Mouse (Mus musculus): Measurements from ENCODE around the gene Kctd3. TPM values are rescaled to one million over a fixed set of nuclear protein-coding genes. Genes with fewer than 3 reads are reported as not detected.
A peak's percentile ranks its signal among the peaks of the same experiment; 100 is the strongest.

Kctd3 gene
- polyA plus RNA-seq, 1 experiment = 23.4 TPM

DNA sequence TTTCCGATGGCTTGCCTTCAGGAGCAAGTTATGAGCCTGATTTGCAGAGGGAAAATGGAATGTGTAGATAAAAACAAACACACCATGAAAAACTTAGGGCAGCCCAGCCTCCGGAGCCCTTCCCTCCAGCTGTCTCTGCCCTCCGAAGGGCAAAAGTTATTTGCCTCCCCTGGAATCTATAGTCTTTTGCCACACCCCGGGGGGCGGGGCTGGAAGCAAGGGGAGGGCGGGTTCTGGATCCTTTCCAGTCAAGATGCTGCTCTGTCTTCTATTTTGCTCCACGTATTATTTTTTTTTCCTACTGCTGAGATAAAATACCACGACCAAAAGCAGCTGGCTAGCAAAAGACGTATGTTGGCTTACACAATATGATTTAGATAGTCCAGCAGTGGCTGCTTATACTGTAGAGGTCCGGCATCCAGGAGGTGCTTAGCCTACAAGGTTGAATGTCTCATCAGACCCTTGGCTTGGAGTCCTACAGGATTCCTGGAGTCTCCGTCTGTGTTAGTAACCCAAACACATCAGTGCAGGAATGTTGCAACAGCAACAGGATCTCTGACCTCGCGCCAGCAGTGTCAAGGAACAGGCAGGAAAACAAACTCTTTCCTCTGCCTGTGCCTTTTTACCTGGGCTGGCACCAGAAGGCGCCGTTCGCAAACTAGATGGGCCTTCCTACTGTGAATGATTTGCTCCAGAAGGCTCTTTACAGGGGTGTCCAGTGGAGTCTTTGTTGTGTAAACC is 5.4 kb upstream of the Kctd3 start:
- H3K9me3 ChIP-seq = no peaks in the 10 kb centered on the region
- no peak for TF ChIP-seq GATA1 (IDR thresholded peaks at IDR 0.05; ENCODE audit: borderline replicate concordance, low read length)
- TF ChIP-seq FLI1 (IDR thresholded peaks at IDR 0.05; ENCODE audit: low read length) = no peak
- H3K36me3 ChIP-seq (replicated peaks; ENCODE audit: low read length) = no peaks in the 10 kb centered on the region
- H3K27me3 ChIP-seq (replicated peaks) = peaks cover 35% of the 10 kb centered on the region
- H3K4me1 ChIP-seq = peaks cover 22% of the 10 kb centered on the region
- peak overlapping the region; percentile 69 for H3K4me3 ChIP-seq (replicated peaks)

DNA sequence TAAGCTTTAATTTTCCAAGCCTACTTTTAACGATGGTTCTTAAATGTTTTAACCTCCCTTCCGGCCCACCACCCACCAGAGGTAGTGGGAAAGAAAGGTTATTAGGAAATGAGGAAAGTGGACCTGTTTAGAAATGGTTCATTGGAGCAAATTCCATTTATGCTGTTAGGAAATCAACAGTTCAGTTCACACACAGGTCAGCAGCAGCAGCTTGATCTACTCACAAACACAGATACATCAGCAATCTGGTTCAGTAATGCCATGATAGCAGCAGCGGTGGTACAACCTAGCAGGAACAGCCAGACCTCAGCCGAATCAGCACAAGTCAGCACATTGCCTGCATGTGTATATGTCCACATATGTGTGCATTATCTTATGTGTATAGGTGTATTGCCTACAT is 3.0 kb upstream of the Kctd3 start:
- H3K9me3 ChIP-seq = no peaks in the 10 kb centered on the region
- H3K4me3 ChIP-seq (replicated peaks) = no peak overlapping the region
- no peak for TF ChIP-seq FLI1 (IDR thresholded peaks at IDR 0.05; ENCODE audit: low read length)
- no peak for TF ChIP-seq GATA1 (IDR thresholded peaks at IDR 0.05; ENCODE audit: borderline replicate concordance, low read length)
- peaks cover 33% of the 10 kb centered on the region for H3K27me3 ChIP-seq (replicated peaks)
- H3K36me3 ChIP-seq (replicated peaks; ENCODE audit: low read length) = peaks cover 3% of the 10 kb centered on the region
- peaks cover 41% of the 10 kb centered on the region for H3K4me1 ChIP-seq

DNA sequence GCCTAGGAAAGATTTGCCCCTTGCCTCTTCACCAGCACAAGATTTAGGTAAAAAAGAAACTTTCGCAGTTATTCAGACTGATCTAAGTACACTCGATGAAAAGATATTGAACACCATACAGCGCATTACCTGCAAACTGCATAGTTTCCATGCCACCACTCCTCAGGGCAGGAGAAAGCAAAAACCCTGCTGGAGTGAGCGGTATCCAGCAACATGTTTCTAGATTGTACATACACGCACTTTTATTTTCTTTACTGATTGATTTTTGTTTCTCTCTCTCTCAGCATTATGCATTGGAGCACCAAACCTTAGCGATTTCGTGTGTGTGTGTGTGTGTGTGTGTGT is 311 bp upstream of the Kctd3 start:
- H3K9me3 ChIP-seq = no peaks in the 10 kb centered on the region
- H3K4me3 ChIP-seq (replicated peaks) = peak overlapping the region; percentile 99
- H3K36me3 ChIP-seq (replicated peaks; ENCODE audit: low read length) = peaks cover 13% of the 10 kb centered on the region
- no peak for TF ChIP-seq GATA1 (IDR thresholded peaks at IDR 0.05; ENCODE audit: borderline replicate concordance, low read length)
- TF ChIP-seq FLI1 (IDR thresholded peaks at IDR 0.05; ENCODE audit: low read length) = no peak
- peaks cover 52% of the 10 kb centered on the region for H3K4me1 ChIP-seq
- H3K27me3 ChIP-seq (replicated peaks) = peaks cover 9% of the 10 kb centered on the region

DNA sequence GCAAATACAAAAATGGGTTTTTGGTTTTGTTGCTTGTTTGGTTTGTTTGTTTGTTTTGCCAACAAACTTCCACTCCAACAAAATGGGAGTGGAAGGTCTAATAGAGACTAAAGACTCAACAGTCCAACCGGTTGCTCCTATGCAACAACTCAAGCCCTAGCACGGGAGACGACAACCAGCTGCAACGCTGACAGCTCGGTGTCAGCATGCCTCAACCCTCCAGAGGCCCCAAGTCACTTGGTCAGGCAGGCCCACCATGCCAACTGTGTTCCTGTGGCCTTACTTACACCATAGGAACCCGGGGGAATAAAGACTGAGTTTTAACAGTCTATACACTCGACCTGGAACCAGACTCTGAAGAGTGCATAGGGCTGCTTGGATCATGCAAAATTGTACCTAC is 815 bp downstream of the Kctd3 start:
- Histone ChIP-seq H3K27me3 (replicated peaks) (peaks cover 5% of the 10 kb centered on the region), H3K4me1 (peaks cover 44% of the 10 kb centered on the region), H3K9me3 (no peaks in the 10 kb centered on the region), H3K36me3 (replicated peaks; ENCODE audit: low read length) (peaks cover 22% of the 10 kb centered on the region), H3K4me3 (replicated peaks) (peak overlapping the region; percentile 99)
- TF ChIP-seq GATA1 (IDR thresholded peaks at IDR 0.05; ENCODE audit: borderline replicate concordance, low read length) (no peak), FLI1 (IDR thresholded peaks at IDR 0.05; ENCODE audit: low read length) (no peak)

DNA sequence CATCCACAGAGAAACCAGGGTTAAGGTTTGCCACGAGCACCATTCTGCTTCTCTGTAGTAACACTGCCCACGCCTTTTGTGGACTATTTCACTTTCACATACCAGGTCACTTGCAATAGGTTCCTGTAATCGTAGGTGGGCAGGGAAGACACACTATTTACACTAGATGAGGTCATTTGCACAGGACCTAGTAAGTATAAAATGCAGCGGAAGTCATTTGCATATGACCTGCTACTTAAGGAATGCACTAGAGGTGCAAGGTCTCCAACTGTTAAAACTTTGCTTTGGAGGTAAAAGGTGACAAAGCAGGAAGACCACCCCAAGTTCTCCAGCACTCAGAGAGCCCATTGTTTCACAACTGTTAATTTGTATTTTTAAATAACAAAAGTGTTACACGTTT is 1.4 kb downstream of the Kctd3 start:
- TF ChIP-seq FLI1 (IDR thresholded peaks at IDR 0.05; ENCODE audit: low read length) (no peak), GATA1 (IDR thresholded peaks at IDR 0.05; ENCODE audit: borderline replicate concordance, low read length) (no peak)
- H3K27me3 ChIP-seq (replicated peaks) = peaks cover 2% of the 10 kb centered on the region
- H3K36me3 ChIP-seq (replicated peaks; ENCODE audit: low read length) = peaks cover 23% of the 10 kb centered on the region
- no peaks in the 10 kb centered on the region for H3K9me3 ChIP-seq
- peaks cover 44% of the 10 kb centered on the region for H3K4me1 ChIP-seq
- H3K4me3 ChIP-seq (replicated peaks) = peak overlapping the region; percentile 99

DNA sequence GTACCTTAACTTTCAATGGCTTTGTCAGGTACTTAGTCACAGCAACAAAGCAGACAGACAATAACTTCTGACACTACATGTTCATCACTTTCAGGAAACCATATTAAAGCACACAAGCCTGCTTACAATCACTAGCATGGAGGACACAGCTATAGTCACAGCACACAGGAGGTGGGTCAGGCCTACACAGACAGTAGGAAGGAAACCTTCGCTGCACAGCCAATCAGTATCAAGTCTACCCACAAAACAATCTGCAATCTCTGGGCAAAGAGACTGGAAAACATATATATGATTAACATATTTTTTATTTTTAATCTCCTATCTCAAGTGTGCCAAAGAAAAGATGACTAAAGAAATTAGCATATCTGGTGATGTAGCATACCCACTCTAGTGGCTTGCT is 2.9 kb downstream of the Kctd3 start:
- H3K36me3 ChIP-seq (replicated peaks; ENCODE audit: low read length) = peaks cover 36% of the 10 kb centered on the region
- peaks cover 40% of the 10 kb centered on the region for H3K4me1 ChIP-seq
- TF ChIP-seq FLI1 (IDR thresholded peaks at IDR 0.05; ENCODE audit: low read length) (no peak), GATA1 (IDR thresholded peaks at IDR 0.05; ENCODE audit: borderline replicate concordance, low read length) (no peak)

DNA sequence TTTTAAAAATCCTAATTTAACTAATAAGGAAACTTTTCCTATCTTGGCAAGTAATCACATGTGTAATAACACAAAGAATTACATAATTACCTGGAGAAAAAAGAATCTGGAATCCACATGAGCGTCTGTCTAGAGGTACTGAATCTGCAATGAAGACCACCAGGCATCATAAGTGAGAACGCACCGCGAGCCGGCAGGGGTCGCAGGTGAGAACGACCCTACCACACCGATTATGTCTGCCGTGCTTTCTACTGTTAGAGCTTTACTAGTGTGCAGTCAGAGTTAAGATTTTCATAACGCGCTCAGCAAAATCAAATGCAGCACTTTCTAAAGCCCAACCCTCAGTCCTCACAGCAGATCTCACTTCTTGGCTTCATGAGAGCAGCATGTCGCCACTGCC is 5.8 kb downstream of the Kctd3 start:
- Histone ChIP-seq H3K27me3 (replicated peaks) (no peaks in the 10 kb centered on the region), H3K9me3 (no peaks in the 10 kb centered on the region), H3K36me3 (replicated peaks; ENCODE audit: low read length) (peaks cover 63% of the 10 kb centered on the region), H3K4me3 (replicated peaks) (no peak overlapping the region), H3K4me1 (peaks cover 30% of the 10 kb centered on the region)
- TF ChIP-seq FLI1 (IDR thresholded peaks at IDR 0.05; ENCODE audit: low read length) (no peak), GATA1 (IDR thresholded peaks at IDR 0.05; ENCODE audit: borderline replicate concordance, low read length) (no peak)

More for the DNA sequence above, 2.9 kb downstream of the Kctd3 start:
- Histone ChIP-seq H3K4me3 (replicated peaks) (no peak overlapping the region), H3K27me3 (replicated peaks) (no peaks in the 10 kb centered on the region), H3K9me3 (no peaks in the 10 kb centered on the region)

DNA sequence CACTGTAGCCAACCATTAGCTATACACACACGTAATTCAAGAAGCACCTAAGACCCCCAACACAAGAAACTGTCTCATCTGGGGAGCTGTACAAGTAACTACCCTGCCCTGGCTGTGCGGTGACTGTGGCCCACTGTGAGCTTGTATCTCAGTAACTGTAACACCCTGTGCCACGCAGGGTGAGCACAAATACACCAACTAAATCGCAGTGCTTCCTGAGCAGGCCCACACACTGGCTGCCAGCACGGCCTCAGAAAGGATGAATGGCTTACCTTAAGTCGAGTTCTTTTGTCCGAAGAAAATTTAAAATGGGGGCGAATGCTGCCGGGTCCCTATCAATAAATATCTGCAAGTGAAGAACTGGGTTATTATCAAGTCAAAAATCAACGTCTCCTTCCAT is 7.7 kb downstream of the Kctd3 start:
- H3K4me1 ChIP-seq = peaks cover 12% of the 10 kb centered on the region
- TF ChIP-seq GATA1 (IDR thresholded peaks at IDR 0.05; ENCODE audit: borderline replicate concordance, low read length) (no peak), FLI1 (IDR thresholded peaks at IDR 0.05; ENCODE audit: low read length) (no peak)
- no peaks in the 10 kb centered on the region for H3K9me3 ChIP-seq
- H3K36me3 ChIP-seq (replicated peaks; ENCODE audit: low read length) = peaks cover 73% of the 10 kb centered on the region
- no peaks in the 10 kb centered on the region for H3K27me3 ChIP-seq (replicated peaks)
- H3K4me3 ChIP-seq (replicated peaks) = no peak overlapping the region

DNA sequence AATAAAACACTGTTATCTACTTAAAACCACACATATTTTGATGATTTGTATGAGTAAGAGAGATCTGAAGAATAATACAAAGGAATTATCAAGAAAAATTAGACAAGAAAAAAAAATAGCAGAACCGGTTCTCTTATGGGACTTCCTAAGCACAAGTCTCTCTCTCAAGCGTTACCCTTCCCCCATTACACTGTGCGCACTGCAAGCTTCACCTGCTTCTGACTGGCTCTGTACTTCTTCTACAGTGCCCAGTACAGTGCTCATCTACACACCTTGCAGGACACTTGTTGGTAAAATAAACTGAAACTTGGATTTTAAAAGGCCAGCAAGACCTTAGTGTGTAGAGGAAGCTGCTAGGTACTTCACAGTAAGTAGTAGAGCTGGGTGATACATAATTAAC is 9.7 kb downstream of the Kctd3 start:
- H3K36me3 ChIP-seq (replicated peaks; ENCODE audit: low read length) = peaks cover 87% of the 10 kb centered on the region
- no peaks in the 10 kb centered on the region; the same call in 1 of the 2 replicates for H3K4me1 ChIP-seq
- H3K9me3 ChIP-seq = no peaks in the 10 kb centered on the region
- H3K27me3 ChIP-seq (replicated peaks) = no peaks in the 10 kb centered on the region
- no peak overlapping the region for H3K4me3 ChIP-seq (replicated peaks)
- no peak for TF ChIP-seq FLI1 (IDR thresholded peaks at IDR 0.05; ENCODE audit: low read length)
- TF ChIP-seq GATA1 (IDR thresholded peaks at IDR 0.05; ENCODE audit: borderline replicate concordance, low read length) = no peak

DNA sequence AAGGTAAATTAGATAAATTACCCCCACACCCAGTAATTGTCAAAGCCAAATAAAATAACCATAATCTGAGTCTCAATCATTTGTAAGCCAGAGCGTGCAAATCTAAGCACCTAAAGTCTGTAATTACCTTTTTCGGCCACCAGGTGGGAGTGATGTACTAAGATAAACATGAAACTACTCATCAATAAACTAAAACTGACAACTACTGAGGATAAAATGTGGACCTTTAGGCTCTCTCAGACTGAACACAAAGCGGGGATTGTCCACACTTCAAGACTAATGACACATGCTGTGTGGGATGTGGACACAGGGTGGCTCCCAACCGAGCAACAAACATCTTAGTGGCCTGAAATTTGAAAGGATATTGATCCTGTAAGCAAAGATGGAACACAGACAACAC is 14.4 kb downstream of the Kctd3 start:
- Histone ChIP-seq H3K9me3 (no peaks in the 10 kb centered on the region), H3K36me3 (replicated peaks; ENCODE audit: low read length) (peaks cover 88% of the 10 kb centered on the region), H3K4me1 (peaks cover 9% of the 10 kb centered on the region; the same call in 1 of the 2 replicates), H3K4me3 (replicated peaks) (no peak overlapping the region), H3K27me3 (replicated peaks) (no peaks in the 10 kb centered on the region)
- no peak for TF ChIP-seq GATA1 (IDR thresholded peaks at IDR 0.05; ENCODE audit: borderline replicate concordance, low read length)
- TF ChIP-seq FLI1 (IDR thresholded peaks at IDR 0.05; ENCODE audit: low read length) = no peak
